Mouse (Mus musculus) myocyte (in vitro differentiated cells): ENCODE measurements around the gene Prr15. TPM values are rescaled to one million over a fixed set of nuclear protein-coding genes. Genes with fewer than 3 reads are reported as not detected.

Experiments
- H3K27me3 ChIP-seq: one replicate; pipeline ENCODE4 v1.6.1; 2011; ENCODE audit not compliant: control insufficient read depth, insufficient read depth, insufficient read length
- H3K36me3 ChIP-seq: one replicate; pipeline ENCODE4 v1.6.1; 2011; ENCODE audit not compliant: control insufficient read depth, insufficient read depth
- H3K4me2 ChIP-seq: one replicate; pipeline ENCODE4 v1.6.1; 2011; ENCODE audit warnings: low read depth, control low read depth
- H3K4me3 ChIP-seq: one replicate; pipeline ENCODE4 v1.5.1; 2011; ENCODE audit warnings: mild to moderate bottlenecking, control low read depth, moderate library complexity
- H3K79me2 ChIP-seq: one replicate; pipeline ENCODE4 v1.6.1; 2011; ENCODE audit not compliant: control insufficient read depth, insufficient read depth
- H3ac ChIP-seq: one replicate; pipeline ENCODE4 v1.6.1; 2011; ENCODE audit not compliant: control insufficient read depth, insufficient read length
- CEBPB ChIP-seq: IDR thresholded peaks from 2 replicates; pipeline ENCODE4 v1.6.1; 2011; ENCODE audit warnings: mild to moderate bottlenecking, moderate library complexity; ENCODE audit not compliant: poor library complexity, insufficient read depth, severe bottlenecking
- E2F4 ChIP-seq: IDR thresholded peaks from one replicate; pipeline ENCODE4 v1.6.1; 2011; ENCODE audit warnings: mild to moderate bottlenecking, control low read depth, moderate library complexity; ENCODE audit not compliant: insufficient read depth
- MAX ChIP-seq: IDR thresholded peaks from one replicate; pipeline ENCODE4 v1.6.1; 2011; ENCODE audit warnings: low read depth, mild to moderate bottlenecking, control low read depth
- MYOD1 ChIP-seq, 3 experiments: IDR thresholded peaks; one replicate each; pipeline ENCODE4 v1.6.1; 2011; ENCODE audit warnings: control low read depth in 2 of 3, low read depth in 2 of 3, mild to moderate bottlenecking in 2 of 3, moderate library complexity in 1 of 3; ENCODE audit not compliant: insufficient read length in 2 of 3, control insufficient read depth in 1 of 3
- MYOG ChIP-seq, 3 experiments: IDR thresholded peaks; one replicate each; pipeline ENCODE4 v1.6.1; 2011; ENCODE audit warnings: control low read depth in 2 of 3, low read depth in 2 of 3, mild to moderate bottlenecking in 2 of 3; ENCODE audit not compliant: insufficient read length in 2 of 3, control insufficient read depth in 1 of 3, insufficient read depth in 1 of 3
- POLR2A ChIP-seq: IDR thresholded peaks from one replicate; pipeline ENCODE4 v1.6.1; 2011; ENCODE audit warnings: low read depth, mild to moderate bottlenecking, control low read depth, moderate library complexity; ENCODE audit not compliant: insufficient read length
- POLR2AphosphoS2 ChIP-seq: IDR thresholded peaks from one replicate; pipeline ENCODE4 v1.6.1; 2011; ENCODE audit warnings: low read depth, control low read depth; ENCODE audit not compliant: insufficient read length
- REST ChIP-seq: IDR thresholded peaks from one replicate; pipeline ENCODE4 v1.6.1; 2011; ENCODE audit warnings: mild to moderate bottlenecking, control low read depth, moderate library complexity; ENCODE audit not compliant: insufficient read depth, insufficient read length
- SRF ChIP-seq: IDR thresholded peaks from one replicate; pipeline ENCODE4 v1.6.1; 2011; ENCODE audit warnings: low read depth; ENCODE audit not compliant: control insufficient read depth, insufficient read length
- TCF12 ChIP-seq: IDR thresholded peaks from one replicate; pipeline ENCODE4 v1.6.1; 2011; ENCODE audit warnings: mild to moderate bottlenecking, control low read depth; ENCODE audit not compliant: poor library complexity, insufficient read depth, severe bottlenecking
- TCF3 ChIP-seq: IDR thresholded peaks from one replicate; pipeline ENCODE4 v1.6.1; 2011; ENCODE audit warnings: low read depth, control low read depth; ENCODE audit not compliant: insufficient read length
- USF1 ChIP-seq: IDR thresholded peaks from one replicate; pipeline ENCODE4 v1.6.1; 2011; ENCODE audit warnings: low read depth, mild to moderate bottlenecking, control low read depth, moderate library complexity
- polyA plus RNA-seq: library from polyadenylated mRNA; unstranded; fragments of >200 nt; fragmentation: generic; extraction: Trizol; gene quantifications from one replicate; pipeline ENCODE4 v1.2.1, GENCODE M21; 2012; ENCODE audit warnings: missing spikeins

Gene Prr15
- polyA plus RNA-seq, 1 experiment = 0.11 TPM

DNA sequence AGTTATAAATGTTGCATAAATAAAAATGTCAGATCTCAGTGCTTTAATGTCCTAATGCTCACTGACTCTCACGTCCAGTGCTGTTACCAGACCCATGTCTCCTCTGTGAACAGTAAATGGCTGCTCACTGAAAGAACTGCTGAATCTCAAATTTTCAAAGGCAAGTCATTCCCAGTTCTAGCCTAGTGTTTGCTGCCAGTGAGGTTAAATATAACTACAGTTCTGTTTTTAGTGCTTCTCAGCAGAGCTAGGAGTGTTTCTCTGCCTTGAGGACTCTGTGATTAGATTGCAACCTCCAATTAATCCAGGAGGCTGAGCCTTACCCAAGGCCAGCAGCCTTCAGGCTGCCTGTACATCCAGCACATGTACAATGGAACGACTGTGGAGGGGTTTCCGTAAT is 46.2 kb downstream of the Prr15 start:
- H3K27me3 ChIP-seq = no peaks in the 10 kb centered on the region
- no peaks in the 10 kb centered on the region for H3K79me2 ChIP-seq
- no peak overlapping the region for H3K4me3 ChIP-seq
- H3ac ChIP-seq = no peak overlapping the region
- TF ChIP-seq POLR2A (no peak), TCF12 (no peak), USF1 (no peak), TCF3 (no peak), POLR2AphosphoS2 (no peak), REST (no peak), MYOG (IDR thresholded peaks at IDR 0.05; ENCODE audit: control insufficient read depth in 1 of 3, insufficient read depth in 1 of 3, insufficient read length in 2 of 3, low read depth in 2 of 3) (no peak), E2F4 (no peak), SRF (no peak), MAX (no peak), MYOD1 (IDR thresholded peaks at IDR 0.05; ENCODE audit: control insufficient read depth in 1 of 3, insufficient read length in 2 of 3, low read depth in 2 of 3) (no peak), CEBPB (no peak)
- no peaks in the 10 kb centered on the region for H3K36me3 ChIP-seq
- no peak overlapping the region for H3K4me2 ChIP-seq

DNA sequence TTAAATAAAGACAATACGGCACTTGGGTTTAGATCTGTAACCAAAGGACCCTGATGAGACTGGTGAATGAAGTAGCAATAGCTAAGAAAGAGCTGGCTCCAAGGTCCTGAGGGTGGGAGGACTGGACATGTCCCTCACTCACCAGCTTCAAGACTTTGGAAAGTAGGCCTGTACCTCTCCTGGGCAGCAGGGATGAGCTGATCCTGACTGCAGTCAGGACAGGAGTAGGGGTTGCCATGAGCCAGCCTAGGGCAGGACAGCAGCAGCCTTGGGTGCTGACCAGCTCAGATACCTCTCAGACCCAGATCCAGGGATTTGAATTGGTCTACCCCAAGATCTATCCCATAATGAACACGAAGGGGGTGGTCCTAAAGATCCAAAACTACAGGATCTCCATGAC is 53.7 kb downstream of the Prr15 start:
- Histone ChIP-seq H3ac (no peak overlapping the region), H3K4me3 (no peak overlapping the region), H3K27me3 (no peaks in the 10 kb centered on the region), H3K36me3 (no peaks in the 10 kb centered on the region), H3K79me2 (no peaks in the 10 kb centered on the region), H3K4me2 (no peak overlapping the region)
- no peak for TF ChIP-seq REST
- no peak for TF ChIP-seq TCF3
- no peak for TF ChIP-seq TCF12
- no peak for TF ChIP-seq E2F4
- TF ChIP-seq MAX = no peak
- TF ChIP-seq MYOG (IDR thresholded peaks at IDR 0.05; ENCODE audit: control insufficient read depth in 1 of 3, insufficient read depth in 1 of 3, insufficient read length in 2 of 3, low read depth in 2 of 3) = no peak

Other genes starting within 250 kb of the Prr15 start
- gene Wipf3, start 103.8 kb downstream of the Prr15 start, polyA plus RNA-seq = 0.29 TPM
- 25.5 TPM for gene Scrn1, start 240.7 kb downstream of the Prr15 start, polyA plus RNA-seq